Mouse (Mus musculus): ENCODE results near the gene Igsf3. TPM values are rescaled to one million over a fixed set of nuclear protein-coding genes. Genes with fewer than 3 reads are reported as not detected.

The Igsf3 gene
- polyA plus RNA-seq, 1 experiment = not detected

DNA sequence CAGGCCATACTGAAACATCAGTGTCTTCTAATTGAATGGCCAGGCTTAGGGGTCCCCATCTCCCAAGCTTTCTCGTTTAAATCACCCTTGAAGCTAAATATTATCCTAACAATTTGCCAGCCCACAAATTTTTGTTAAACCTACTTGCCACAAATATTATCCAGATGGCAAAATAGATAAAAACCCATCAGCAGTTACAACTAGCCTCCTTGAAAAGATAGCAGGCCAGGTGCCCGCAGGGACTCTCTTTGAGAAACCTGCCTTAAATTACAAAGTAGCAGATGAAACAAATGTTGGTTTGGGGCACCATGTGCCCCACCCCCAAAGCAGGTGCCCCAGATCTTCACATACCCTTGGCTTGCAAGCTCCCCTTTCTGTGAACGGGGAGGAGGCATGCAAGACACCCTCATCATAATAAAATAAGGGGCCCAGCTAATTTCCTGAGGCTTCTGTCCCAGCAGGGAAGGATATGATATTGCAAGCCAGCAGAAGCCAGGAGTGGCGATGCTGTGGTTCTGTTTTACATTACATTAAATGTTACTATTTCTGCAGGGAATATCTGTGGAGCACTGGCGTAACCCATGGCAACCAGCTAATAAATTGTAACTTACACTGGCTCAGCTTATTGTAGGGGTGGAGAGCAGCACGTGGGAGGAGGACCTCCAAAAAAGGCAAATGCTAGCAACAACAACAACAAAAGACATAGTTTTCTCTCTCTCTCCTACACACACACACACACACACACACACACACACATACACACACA lies 27.2 kb upstream of the Igsf3 start:
- WGBS = 29% methylated on average over 6 of the region's 6 CpGs
- TF ChIP-seq POLR2A (IDR thresholded peaks at IDR 0.05; ENCODE audit: insufficient read depth, low read depth, low read length) = no peak
- Histone ChIP-seq H3K4me1 (ENCODE audit: control insufficient read depth, insufficient read depth, low read length) (peaks cover 31% of the 10 kb centered on the region), H3K27ac (ENCODE audit: insufficient read depth, low read depth, low read length) (peak overlapping the region; percentile 91), H3K4me3 (ENCODE audit: insufficient read depth, low read depth, low read length) (no peak overlapping the region)

DNA sequence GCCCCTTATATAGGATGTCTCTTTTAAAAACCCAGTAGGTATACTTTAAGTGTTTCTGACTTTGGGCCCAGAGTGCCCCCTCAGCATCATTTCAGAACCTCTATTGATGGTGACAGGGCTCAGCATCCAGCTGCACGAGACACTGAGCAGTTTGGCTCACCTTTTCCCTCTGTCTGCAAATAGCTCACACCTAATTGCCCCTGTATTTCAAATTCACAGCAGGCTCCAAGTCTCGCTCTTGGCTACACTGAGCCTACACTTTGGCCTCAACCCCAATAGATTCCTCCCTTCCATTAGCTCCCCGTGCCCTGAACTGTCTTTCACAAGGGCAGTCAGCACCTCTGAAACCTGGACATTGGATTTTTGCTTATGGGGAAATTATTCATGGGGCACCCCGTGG lies 26.5 kb upstream of the Igsf3 start:
- WGBS = 45% methylated on average over 4 of the region's 4 CpGs

DNA sequence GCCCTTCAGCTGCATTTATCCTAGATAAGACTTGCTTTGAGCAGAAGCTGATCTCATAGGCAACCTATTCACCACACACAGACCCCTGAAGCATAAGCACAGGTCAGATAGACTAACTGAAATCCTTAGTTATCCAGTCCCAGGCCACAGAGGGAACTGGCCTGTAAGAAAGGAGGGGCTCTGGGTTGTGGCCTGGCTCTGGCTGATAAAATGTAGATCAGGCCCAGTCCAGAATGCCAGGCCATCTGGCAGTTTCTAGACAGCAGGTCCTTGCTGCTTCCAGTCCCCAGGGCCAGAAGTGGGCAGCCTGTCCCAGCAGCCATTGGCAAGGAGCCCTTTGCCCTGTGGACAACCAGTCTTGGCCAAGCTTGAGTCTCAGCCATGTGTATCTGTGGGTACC lies 22.4 kb upstream of the Igsf3 start:
- TF ChIP-seq CTCF (IDR thresholded peaks at IDR 0.05; ENCODE audit: insufficient read depth, low read depth, low read length) = no peak
- TF ChIP-seq POLR2A (IDR thresholded peaks at IDR 0.05; ENCODE audit: insufficient read depth, low read depth, low read length) = no peak
- no peak overlapping the region for H3K27ac ChIP-seq (ENCODE audit: insufficient read depth, low read depth, low read length)
- H3K4me1 ChIP-seq (ENCODE audit: control insufficient read depth, insufficient read depth, low read length) = peaks cover 13% of the 10 kb centered on the region
- no peak overlapping the region for H3K4me3 ChIP-seq (ENCODE audit: insufficient read depth, low read depth, low read length)

More for the DNA sequence above, 26.5 kb upstream of the Igsf3 start:
- peaks cover 31% of the 10 kb centered on the region for H3K4me1 ChIP-seq (ENCODE audit: control insufficient read depth, insufficient read depth, low read length)
- peak overlapping the region; percentile 77 for H3K27ac ChIP-seq (ENCODE audit: insufficient read depth, low read depth, low read length)
- no peak overlapping the region for H3K4me3 ChIP-seq (ENCODE audit: insufficient read depth, low read depth, low read length)
- TF ChIP-seq CTCF (IDR thresholded peaks at IDR 0.05; ENCODE audit: insufficient read depth, low read depth, low read length) = no peak
- no peak for TF ChIP-seq POLR2A (IDR thresholded peaks at IDR 0.05; ENCODE audit: insufficient read depth, low read depth, low read length)

DNA sequence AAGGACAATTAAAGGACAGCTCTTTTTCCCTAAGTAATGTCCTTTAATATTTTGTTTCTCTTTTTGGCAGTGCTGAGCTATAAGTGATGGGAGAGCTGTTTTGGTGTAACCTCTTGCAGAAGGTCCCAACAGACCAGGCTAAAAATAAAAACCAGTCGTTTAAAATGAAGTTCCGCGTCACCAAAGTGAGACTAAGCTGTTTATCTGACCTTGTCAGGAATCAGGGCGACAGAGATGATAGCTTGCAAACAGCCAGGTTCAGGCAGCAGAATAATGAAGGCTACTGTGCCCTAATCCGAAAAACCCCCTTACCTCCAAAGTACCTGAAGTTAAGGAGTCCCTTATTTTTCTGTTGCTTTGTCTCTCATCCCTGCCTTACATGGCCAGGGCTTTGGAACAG lies 21.2 kb upstream of the Igsf3 start:
- peaks cover 9% of the 10 kb centered on the region for H3K4me1 ChIP-seq (ENCODE audit: control insufficient read depth, insufficient read depth, low read length)
- H3K4me3 ChIP-seq (ENCODE audit: insufficient read depth, low read depth, low read length) = no peak overlapping the region
- WGBS = 77% methylated on average over 5 of the region's 5 CpGs
- no peak for TF ChIP-seq POLR2A (IDR thresholded peaks at IDR 0.05; ENCODE audit: insufficient read depth, low read depth, low read length)
- TF ChIP-seq CTCF (IDR thresholded peaks at IDR 0.05; ENCODE audit: insufficient read depth, low read depth, low read length) = no peak
- H3K27ac ChIP-seq (ENCODE audit: insufficient read depth, low read depth, low read length) = no peak overlapping the region

DNA sequence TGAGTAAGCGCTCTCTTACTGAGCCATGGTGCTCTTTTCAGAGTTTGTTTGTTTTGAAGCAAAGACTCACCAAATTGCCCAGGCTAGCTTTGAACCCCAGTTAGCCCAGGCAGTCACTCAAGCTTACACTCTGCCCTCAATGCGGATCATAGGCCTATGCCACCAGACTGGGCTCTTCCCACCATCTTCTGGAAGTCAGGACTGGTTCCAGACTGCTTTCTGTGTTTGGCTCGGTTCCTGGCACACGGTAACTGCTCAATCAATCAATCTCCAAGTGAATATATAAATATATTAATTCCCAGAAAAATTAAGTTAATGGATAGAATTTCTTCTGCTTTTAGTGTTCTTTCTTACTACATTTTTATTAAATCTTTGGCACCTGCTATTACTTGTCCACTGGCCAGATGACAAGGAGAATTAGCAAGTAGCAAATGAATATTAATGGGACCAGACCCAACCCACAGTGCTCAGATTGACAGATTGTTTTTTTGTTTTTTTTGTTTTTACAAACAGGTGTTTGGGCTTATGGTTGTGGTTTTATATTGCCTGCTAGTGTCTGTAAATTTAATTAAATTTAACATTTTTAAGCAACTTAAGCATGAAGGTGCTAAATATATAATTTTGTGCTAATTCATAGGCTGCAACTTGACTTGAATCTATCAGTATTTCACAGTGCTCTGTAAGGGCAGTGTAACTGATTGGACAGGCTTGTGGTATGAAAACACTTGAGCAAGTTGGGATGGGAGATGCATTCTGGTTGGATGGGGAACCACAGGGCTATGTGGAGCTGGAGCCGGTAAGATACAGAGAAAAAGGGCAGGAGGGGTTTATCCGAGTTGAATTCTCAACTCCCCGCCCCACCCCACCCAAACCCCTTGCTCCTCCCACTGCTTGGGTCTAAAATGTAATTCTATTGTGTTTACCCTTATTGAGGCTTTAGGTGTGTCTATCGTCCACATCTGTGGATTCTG lies 20.0 kb upstream of the Igsf3 start:
- TF ChIP-seq POLR2A (IDR thresholded peaks at IDR 0.05; ENCODE audit: insufficient read depth, low read depth, low read length) (no peak), CTCF (IDR thresholded peaks at IDR 0.05; ENCODE audit: insufficient read depth, low read depth, low read length) (no peak)
- Histone ChIP-seq H3K4me1 (ENCODE audit: control insufficient read depth, insufficient read depth, low read length) (peaks cover 3% of the 10 kb centered on the region), H3K4me3 (ENCODE audit: insufficient read depth, low read depth, low read length) (no peak overlapping the region), H3K27ac (ENCODE audit: insufficient read depth, low read depth, low read length) (no peak overlapping the region)
- 83% methylated on average over 8 of the region's 8 CpGs for WGBS

DNA sequence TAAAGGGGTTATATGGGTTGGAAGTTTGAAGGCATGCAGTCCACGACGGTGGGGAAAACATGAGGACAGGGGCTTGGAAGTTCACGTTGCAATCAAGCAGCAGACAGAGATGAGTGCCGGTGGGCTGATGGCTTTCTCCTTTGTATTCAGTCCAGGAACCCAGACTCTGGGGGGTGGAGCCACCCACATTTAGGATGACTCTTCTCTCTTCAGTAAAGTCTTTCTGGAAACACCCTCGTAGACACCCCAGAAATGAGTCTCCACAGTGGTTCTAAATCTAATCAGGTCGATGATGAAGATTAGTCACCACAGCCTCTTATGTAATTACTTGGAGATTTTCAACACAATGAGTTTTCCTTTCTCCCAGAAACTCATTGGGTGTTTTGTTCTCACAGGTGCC lies 16.1 kb upstream of the Igsf3 start:
- Histone ChIP-seq H3K27ac (ENCODE audit: insufficient read depth, low read depth, low read length) (peak overlapping the region; percentile 20; the same call in 1 of the 2 replicates), H3K4me3 (ENCODE audit: insufficient read depth, low read depth, low read length) (no peak overlapping the region), H3K4me1 (ENCODE audit: control insufficient read depth, insufficient read depth, low read length) (peaks cover 4% of the 10 kb centered on the region)
- no peak for TF ChIP-seq POLR2A (IDR thresholded peaks at IDR 0.05; ENCODE audit: insufficient read depth, low read depth, low read length)
- TF ChIP-seq CTCF (IDR thresholded peaks at IDR 0.05; ENCODE audit: insufficient read depth, low read depth, low read length) = no peak
- WGBS = 53% methylated on average over 6 of the region's 6 CpGs

DNA sequence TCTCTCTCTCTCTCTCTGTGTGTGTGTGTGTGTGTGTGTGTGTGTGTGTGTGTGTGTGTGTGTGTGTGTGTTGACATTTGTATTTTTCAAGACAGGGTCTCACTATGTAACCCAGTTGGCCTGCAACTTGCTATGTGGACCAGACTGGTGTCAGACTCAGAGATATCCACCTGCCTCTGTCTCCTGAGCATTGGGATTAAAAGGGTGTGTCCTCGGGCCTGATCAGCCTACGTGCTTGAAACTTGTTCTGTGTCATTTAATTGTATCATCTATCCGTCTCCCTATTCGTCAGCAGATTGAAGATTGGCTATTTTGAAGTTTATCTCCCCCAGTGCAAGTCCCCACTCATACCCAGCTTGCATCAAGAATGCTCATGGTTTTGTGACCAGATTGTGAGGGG lies 14.5 kb upstream of the Igsf3 start:
- peaks cover 9% of the 10 kb centered on the region for H3K4me1 ChIP-seq (ENCODE audit: control insufficient read depth, insufficient read depth, low read length)
- TF ChIP-seq CTCF (IDR thresholded peaks at IDR 0.05; ENCODE audit: insufficient read depth, low read depth, low read length) (no peak), POLR2A (IDR thresholded peaks at IDR 0.05; ENCODE audit: insufficient read depth, low read depth, low read length) (no peak)
- H3K4me3 ChIP-seq (ENCODE audit: insufficient read depth, low read depth, low read length) = no peak overlapping the region
- no peak overlapping the region for H3K27ac ChIP-seq (ENCODE audit: insufficient read depth, low read depth, low read length)
- WGBS = 98% methylated on average over 4 of the region's 4 CpGs

DNA sequence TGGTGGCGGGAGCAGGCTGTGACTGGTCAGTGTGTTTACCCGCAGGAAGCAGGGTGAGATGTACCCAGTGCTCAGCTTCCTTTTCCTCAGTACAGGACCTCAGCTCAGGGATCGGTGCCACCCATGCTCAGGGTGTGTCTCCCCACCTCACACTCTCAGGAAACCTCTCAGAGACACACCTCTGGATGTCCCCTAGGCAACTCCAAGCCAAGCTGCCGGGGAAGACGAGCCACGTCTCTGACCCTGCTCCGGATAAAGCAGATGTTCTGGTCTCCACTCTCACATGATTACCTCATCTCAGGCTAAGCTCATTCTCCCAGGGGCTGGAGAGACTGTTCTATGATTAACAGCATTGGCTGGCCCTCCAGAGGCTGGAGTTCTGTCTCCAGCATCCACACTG lies 13.3 kb upstream of the Igsf3 start:
- H3K27ac ChIP-seq (ENCODE audit: insufficient read depth, low read depth, low read length) = no peak overlapping the region
- TF ChIP-seq CTCF (IDR thresholded peaks at IDR 0.05; ENCODE audit: insufficient read depth, low read depth, low read length) (no peak), POLR2A (IDR thresholded peaks at IDR 0.05; ENCODE audit: insufficient read depth, low read depth, low read length) (no peak)
- 95% methylated on average over 7 of the region's 7 CpGs for WGBS
- no peak overlapping the region for H3K4me3 ChIP-seq (ENCODE audit: insufficient read depth, low read depth, low read length)
- H3K4me1 ChIP-seq (ENCODE audit: control insufficient read depth, insufficient read depth, low read length) = peaks cover 13% of the 10 kb centered on the region

DNA sequence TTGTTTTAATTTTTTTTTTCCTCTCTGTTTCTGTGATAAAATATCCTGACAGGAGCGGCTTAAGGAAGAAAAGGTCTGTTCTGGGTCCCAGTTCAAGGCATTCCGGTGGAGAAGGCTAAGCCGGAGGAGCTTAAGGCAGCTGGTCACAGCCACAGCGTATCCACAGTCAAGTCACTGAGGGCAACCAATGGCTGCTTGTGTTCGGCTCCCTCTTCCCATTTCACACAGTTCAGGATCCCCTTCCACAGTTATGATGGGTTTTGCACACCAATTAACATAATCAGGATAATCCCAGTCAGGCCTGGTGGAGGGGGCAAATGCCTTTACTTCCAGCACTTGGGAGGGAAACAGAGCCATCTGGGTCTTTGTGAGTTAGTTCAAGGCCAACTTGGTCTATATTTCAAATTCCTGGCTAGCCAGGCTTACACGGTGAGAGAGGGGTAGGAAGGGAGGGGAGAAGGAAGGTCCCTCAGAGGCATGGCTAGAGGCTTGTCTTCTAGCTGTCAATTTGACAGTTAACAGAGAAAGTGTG lies 11.7 kb upstream of the Igsf3 start:
- Histone ChIP-seq H3K27ac (ENCODE audit: insufficient read depth, low read depth, low read length) (no peak overlapping the region), H3K4me3 (ENCODE audit: insufficient read depth, low read depth, low read length) (no peak overlapping the region), H3K4me1 (ENCODE audit: control insufficient read depth, insufficient read depth, low read length) (peaks cover 18% of the 10 kb centered on the region)
- WGBS = 85% methylated on average over 6 of the region's 6 CpGs
- no peak for TF ChIP-seq POLR2A (IDR thresholded peaks at IDR 0.05; ENCODE audit: insufficient read depth, low read depth, low read length)
- no peak for TF ChIP-seq CTCF (IDR thresholded peaks at IDR 0.05; ENCODE audit: insufficient read depth, low read depth, low read length)

All from olfactory bulb, adult 2 months (tissue).